Mouse (Mus musculus) liver, postnatal 0 days (tissue): Measurements from ENCODE around the gene Crim1.

Experiments
- CTCF ChIP-seq: sonication (generic); IDR thresholded peaks from 2 replicates; pipeline ENCODE4 v1.5.1; 2016; ENCODE audit warnings: antibody characterized with exemption, low read depth
- EP300 ChIP-seq: IDR thresholded peaks from 2 replicates; pipeline ENCODE4 v1.6.1; 2016; ENCODE audit warnings: antibody characterized with exemption, low read depth, mild to moderate bottlenecking

DNA sequence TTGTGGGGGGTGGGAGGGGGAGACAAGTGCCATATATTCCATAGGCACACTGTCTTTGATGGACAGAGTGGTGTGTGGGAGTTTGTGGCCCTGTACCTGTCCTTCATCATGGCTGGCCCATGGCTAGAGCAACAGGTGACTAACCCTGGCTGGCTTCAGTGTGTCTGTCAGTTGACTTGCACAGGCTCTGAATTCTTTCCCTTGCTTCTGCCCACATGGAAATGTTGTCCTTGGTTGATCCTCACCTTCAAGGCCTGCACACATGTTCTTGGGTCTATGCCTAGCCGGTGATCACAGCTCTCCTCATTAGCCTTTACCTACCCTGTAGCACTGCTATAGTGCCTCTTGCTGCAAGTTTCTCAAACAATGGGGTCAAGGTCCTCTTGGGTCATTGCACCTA lies 21.8 kb downstream of the Crim1 start:
- no peak for TF ChIP-seq EP300
- no peak for TF ChIP-seq CTCF
